Mouse (Mus musculus) urinary bladder, postnatal 10 days (tissue): ENCODE measurements at regions not wholly inside any gene's neighbourhood (a gene's known extent, or its start where the extent isn't known, plus 50 kb on each side); places are given as distances from the start of the nearest gene placed in this dataset.

ENCODE experiments used
- DNase-seq: peaks from one replicate; pipeline ENCODE4 v3.0.0; 2022; ENCODE audit warnings: low spot score

DNA sequence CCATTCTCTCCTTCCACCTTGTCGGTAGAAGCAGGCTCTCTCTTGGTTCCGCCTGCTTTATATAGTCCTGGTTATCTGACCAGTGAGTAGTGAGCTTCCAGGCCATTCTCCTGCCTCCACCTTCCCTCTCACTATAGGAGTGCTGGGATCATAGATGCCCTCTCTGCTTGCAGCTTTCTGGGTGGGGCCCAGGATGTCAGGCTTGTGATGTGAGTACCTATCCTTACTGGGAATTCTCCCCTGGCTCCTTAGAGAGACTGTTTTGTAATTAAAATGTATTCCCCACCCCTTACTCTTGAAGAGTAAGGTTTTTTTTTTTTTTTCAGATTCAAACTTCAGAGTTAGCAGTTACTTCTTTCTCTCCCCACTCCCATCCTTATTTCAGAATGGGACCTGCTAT lies 291.1 kb upstream of the Rtl1 start:
- DNase-seq: no peak

DNA sequence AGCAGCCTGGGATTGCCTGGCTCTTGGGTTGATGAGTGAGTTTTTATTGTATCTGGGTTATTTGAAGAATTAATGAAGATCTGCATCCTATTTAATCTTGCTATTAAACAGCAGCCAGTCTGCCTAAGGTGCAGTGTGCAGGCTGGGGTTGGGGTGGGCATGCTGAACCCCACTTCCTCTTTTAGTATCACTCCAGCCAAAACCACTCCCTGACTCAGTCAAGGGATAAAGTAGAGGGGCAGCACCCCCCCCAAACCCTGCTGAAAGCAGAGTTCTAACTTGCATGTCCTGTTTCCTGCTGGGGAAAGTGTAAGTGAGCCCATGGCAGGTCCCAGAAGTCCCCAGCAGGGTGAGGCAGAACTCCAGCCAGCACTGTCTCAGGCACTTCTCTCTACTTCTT lies 292.7 kb upstream of the Rtl1 start:
- DNase-seq: no peak

DNA sequence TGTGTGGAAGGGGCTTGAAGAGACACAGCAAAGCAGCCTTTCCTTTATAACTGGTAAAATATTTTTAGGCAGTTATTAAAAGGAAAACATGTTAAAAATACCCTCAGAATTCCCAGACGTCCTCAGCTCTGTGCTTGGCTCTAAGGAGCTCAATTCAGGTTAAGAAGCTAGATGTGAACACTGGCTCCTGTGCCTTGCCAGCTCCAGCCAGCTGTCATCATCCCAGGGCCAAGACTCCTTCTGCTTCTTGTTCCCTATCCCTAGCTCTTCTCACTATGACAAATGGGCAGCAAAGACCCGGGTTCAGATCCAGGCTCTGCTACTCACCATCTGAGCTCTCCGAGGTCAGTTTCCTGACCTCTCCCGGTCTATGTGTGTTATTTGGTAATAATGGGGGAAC lies 293.5 kb upstream of the Rtl1 start:
- no peak for DNase-seq

DNA sequence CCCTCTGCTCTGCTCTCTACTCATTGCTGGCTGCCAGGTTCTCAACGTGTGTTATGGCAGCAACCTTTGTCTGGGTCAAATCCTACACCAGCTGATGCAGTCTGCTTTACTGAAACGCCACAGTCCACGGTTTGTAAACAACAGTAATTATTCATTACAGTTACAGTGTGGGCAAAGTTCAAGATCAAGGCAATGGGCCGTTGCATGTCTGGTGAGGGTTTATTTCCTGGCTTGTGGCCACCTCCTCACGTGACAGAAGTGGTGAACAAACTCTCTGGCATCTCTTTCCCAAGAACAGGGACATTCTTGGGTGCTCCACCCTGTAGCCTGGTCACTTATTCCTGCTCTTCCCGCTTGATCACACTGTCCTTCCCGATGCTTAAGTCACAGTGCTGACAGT lies 295.3 kb upstream of the Rtl1 start:
- DNase-seq: no peak

DNA sequence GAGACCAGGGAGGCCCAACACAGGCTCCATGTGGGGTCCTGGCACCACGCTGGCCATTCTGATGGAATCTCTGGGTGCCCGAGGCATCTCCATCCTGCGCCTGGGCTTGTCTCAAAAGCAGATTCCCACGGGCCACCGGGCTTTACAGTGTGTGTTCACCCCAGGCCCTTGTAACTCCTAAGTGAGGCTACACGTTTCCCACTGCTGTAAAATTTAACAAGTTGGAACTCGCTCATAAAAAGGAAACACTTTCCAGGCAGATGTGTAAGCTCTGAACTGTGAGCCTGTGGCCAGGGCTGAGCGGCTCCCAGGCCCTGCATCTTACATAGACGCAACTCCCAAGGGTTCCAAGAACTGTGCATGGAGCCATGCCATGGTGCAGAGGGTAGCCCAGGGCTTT lies 296.3 kb upstream of the Rtl1 start:
- no peak for DNase-seq

DNA sequence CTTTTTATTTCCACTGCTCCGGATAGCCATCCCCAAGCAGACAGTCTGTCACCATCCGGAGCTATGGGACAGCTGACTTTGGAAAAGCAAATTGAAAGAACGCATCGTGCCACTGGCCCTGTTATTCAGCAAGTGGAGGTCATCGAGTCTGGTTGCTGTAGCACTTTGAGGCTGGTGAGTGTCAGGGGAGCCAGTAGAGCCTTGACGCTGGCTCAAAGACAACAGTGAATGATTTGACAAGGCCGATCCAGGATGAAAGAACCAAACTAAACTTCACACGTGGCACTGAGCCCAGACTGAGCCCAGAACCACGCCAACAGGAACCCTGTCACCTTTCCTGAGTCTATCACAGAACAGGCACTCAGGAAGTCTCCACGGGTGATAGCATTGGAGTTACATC lies 296.8 kb upstream of the Rtl1 start:
- no peak for DNase-seq

DNA sequence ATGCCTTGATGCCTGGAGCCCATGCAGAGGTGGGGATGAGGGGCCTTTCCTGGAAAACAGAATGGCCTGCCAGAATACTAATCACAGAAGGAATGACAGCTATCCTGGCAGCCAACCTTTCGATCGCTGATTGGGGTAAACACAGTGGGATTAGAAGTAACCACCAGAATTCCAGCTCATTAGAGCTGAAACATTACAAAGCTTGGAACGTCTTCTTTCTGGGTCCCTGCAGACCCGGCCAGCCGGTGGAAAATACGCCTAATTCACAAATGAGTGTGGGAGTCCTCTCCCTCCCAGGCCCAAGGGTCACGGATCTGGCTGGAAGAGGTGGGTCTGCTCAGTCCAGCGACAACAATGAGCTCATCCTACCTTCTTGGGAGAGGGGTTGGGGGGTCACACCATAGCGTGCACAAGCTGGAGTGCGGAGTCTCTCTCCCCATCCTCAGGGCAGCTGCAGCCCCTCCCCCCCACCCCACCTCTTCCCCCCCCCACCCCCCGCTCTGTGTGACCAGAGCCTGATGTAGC lies 297.8 kb upstream of the Rtl1 start:
- DNase-seq: no peak

DNA sequence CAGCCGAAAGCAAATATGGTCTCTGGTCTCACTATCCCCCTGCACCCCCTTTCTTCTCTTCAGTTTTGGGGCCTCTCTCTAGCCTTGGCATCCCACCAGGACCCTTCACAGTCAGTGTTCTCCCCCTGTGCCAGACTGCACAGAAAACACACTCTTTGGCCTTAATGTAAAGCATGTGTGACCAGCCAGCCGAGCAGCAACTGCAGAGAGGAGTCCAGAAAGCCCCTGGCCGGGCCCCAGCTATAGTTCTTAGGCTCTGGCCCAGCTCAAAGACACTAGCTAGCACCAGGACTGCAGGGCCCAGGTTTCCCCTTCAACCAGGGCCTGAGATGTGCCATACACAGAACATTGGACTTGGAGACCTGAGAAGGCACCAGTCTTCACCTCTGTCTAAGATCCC lies 299.3 kb upstream of the Rtl1 start:
- DNase-seq: no peak

DNA sequence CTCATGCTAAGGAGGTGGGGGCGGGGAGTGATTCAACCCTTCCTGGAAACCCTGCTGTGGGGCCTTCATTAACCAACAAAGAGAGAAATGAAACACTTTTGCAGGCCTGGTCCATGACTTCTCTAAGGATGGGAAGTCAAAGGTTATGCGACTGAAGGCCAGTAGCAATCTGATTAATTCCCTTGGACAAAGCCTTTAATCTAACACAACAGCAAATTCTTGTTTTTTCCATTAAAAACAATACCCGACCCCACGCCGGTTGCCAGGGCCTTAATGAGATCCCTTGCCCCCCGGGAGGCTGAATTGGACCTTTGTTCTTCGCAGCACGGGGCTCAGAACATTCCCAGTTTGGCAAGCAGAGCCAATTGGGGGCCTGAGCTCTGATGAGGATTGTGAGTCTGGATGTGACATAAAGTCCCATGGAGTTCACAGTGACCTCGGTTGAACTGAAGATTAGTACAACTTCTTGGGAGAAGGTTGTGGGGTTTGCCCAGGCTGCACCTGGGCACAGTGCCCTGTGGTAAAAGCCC lies 310.9 kb upstream of the Rtl1 start:
- DNase-seq: no peak

DNA sequence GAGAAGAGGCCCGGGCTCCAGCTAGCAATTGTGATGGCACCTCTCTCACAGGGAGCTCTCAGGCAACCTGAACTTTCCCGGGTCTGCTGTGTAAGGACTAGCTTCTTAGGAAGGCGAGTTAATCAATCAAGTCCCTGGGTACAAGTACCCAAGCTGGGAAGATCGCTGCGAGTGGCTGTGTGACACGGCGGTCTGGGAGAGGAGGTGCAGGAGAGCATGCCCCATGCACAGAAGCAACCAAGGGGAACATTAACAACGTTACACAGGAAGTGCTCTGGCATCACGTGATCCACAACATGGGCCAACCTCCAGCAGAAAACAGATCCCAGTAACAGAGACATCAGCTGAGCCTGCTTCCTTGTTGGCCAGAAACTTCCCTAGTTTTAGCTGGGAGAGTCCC lies 311.4 kb upstream of the Rtl1 start:
- DNase-seq: no peak

DNA sequence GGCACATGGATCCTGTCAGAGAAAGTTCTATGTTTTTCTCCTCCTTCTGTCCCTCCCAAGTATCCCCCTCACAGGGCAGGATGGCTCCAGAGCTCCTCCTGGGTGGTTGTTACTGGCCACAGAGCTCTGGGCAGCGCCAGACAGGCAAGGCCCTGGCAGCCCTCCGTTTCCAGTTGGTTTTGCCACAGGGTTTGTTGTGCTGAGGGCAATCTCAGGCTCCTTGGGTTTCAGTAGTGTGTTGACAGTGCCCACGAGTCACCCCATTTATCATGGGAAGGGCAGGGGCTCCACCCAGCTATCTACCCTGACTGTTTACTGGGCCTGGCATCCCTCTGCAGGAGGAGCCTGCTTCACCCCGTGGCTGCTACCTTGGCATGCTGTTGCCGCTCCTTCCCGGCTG lies 317.6 kb upstream of the Rtl1 start:
- no peak for DNase-seq

DNA sequence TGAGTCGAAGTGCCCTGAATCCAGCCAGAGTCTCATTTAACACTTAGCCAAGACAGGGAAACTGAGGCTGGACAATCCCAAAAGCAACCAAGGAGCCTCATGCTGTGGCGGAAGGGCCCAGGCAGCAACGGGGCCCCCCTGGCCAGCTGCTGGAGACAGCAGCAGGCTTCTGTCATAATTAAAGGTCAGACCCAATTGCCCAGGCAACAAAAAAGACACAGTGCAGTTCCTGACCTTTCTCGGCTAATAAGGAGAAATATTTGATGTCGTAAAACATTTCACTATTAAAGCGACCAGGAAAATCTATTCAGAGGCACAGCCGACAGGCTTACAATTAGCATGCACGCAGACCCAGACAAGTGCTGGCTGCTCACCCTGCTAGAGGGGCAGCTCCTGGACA lies 318.8 kb upstream of the Rtl1 start:
- no peak for DNase-seq

DNA sequence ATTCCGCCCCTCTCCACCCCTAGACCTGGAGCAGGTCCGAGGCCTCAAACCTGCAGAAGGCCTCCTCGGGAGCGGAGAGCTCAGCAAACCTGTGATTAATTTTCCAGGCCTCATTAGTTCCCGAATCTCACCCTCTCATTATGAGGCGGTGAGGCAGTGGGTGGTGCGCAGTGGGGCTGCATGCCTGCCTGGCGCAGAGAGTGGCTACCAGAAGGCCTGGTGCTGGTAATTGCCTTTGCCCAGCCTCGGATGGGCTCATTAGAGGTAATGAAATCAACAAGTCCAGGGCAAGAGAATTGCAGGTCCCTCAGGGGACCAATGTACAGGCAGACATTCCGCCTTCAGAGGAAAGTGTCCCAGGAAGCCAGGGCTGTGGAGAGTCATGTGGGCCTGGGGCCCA lies 322.0 kb upstream of the Rtl1 start:
- no peak for DNase-seq

DNA sequence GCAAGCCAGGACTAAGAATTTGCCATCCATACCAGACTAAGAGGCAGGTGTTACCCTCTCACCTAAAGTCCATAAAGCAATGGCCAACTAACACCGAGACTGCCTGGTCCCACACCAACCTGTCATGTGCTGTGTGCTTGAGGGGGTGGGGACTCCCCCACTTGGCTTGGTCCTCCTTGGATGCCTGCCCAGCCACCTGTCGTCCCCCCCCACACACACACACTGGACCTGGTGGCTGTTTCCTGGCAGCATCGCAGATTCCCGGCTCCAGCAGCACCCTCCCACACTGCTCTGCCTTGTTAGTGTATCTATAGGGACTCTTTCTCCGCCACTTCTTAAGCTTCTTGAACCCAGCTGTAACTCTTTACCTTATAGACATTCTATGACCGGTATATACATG lies 325.7 kb upstream of the Rtl1 start:
- DNase-seq: no peak

DNA sequence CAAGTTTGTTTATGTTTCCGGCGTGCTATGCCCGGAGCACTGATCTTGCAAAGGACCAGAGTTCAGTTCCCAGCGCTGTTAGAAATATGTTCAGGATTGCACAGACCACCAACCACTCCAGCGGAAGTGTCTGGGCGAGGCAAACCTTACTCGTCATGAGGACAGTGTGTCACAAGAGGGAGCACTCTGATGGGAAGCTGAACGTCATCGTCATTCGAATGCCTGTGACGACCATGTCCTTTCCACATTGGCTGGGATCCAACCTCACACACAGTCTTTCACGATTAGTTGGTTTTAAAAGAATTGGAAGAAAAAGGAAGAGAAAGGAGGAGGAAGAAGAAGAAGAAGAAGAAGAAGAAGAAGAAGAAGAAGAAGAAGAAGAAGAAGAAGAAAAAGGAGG lies 326.5 kb upstream of the Rtl1 start:
- DNase-seq: no peak

DNA sequence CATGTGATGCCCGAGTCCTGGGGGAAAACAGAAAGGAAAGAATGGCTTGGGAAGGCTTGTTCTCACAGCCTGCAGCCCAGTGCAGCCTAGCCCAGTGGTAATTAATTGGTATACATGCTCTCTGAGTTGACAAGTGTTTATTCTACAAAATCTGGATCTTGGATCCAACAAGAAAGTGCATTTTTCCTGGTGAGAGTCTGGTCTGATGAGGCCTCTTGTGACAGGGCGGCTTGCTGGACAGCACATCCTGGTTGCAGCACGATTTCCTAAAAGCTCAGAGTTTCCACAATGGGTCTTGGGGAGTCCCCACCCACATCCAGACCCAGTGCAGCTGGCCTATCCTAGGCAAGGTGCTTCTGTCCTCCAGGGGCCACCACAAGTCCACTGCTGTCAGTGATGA lies 332.7 kb upstream of the Dio3 start:
- DNase-seq: no peak

DNA sequence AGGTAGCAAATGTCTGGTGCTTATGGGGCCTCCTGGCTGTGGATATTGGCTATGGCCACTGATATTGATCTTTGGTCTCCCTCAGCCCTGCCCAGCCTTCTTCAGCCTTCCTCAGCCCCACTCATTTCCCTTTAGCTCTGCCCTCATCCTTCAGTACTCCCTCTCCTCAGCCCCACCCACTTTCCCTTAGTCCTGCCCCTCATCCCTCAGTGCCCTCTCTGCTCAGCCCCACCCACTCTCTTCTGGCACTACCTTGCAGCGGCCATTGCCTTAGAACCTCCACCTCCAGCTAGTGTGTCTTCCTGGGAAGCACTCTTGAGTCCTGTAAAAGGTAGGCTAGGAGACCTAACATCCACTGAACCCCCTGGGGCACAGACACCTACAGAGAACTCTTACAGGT lies 331.9 kb upstream of the Dio3 start:
- DNase-seq: no peak

DNA sequence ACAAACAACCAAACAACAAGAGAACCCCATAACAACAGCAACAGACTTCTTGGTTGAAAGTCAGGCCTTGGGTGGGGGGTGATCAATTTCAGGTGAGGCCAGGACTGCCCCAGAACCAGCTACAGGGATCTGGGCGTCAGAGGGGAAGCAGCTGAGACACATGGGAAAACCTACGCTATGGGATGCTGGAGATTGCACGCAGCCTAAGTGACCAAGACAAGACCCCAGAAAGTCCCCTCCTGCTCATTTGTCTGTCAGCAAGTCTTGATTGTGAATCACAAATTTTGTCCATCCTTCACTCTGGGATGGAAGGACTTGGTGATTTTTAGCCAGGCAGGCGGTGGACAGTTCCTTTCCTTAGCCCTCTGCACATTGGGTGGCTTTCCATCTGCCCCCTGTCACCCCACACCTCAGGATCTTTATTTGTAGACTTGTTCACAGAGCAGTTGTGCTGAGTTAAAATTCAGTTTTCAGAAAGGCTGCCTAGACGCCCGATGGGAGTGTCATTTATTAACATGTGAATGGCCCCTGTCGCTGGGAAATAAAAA lies 330.9 kb upstream of the Dio3 start:
- DNase-seq: no peak

DNA sequence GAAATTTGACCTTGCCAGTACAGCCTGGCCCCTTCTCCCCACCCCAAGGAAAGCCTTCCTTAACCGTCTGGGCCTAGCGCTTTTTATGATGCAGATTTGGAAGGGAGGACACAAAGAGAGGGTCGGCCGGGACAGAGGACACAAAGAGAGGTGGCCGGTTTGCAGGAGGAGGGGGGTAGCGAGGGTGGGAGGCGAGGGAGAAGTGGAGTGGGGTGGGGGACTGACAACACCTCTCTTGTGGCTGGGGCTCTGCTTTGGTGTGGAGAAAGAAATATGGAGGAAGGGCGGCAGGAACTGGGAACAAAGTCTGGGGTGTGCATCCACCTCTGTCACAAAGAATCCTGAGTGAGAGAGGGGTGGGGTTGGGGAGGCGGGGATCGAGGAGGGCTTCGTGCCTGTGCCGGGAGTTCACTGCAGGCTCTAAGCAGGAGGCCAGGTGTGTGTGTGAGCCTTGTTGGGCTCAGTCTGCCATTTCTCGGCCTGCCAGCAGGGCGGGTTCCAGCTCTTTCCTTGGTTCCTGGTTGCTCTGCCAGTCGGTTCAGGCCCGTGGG lies 330.4 kb upstream of the Dio3 start:
- DNase-seq: no peak

DNA sequence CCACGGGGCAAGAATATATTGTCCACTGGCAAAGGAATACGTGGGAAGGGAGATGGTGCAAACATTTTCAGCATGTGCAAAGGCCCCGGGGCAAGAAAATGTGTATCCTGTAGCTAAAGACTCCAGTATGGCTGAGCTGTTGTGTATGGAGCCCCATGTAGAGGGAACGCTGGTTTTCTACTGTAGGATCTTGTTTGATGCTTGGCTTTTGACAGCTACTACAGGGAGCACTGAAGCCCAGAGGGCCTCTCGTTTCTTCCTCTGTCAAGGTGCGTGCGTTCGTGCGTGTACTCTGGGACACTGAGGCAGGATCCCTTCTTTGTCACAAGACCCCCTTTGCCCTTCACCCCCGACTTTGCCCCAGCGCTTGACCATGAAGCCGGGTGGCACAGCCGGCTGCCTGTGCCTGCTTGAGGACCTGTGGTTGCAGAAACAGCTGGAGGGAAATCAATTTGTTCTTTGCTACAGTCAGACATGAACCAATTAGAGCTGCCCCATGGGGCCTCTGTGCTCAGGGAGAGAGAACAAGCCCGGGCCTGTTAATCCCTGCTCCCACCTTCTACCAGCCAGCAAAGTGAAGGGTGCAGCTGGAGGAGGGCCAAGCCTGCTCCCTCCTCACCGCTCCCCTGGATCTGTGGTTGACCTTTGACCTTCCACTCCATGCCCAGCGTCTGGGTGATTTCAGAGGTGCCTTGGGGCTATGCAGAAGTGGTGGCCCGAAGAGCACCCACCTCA lies 329.5 kb upstream of the Dio3 start:
- DNase-seq: no peak

DNA sequence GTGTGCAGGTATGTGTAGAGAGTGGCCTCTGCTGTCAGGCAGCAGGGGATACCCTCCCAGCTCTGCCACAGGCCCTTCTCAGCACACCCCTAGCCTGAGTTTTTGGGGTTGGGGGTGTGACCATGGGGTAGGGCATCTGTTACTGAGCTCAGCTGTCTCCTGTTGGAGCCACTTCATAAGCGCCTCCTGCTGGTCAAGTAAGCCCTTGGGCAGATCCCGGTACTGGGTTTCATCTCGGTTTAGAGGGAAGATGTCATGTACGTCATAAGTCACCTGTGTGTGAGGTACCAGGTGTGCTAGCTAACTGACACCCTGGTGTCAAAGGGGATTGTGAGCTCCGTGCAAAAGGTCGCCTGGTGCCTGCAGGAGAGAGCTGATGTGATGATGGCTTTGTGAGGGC lies 328.2 kb upstream of the Dio3 start:
- DNase-seq: no peak

DNA sequence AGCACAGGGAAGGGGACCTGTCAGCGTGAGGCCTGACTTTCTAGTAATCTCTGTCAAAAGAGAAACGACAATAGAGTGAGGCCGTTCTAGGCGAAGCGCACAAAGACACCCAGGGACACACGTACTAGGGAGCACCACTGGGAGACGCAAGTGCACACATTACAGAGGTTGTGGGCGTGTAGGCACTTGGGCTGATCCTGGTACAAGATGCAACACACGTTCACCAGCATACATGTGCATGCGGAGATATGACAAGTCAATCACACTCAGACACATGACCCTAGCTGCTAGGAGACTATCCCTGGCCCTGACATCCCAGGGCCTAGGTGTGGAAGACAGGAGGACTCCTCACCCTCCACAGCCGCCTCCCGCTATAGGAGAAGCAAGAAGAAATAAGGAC lies 327.4 kb upstream of the Dio3 start:
- DNase-seq: no peak

DNA sequence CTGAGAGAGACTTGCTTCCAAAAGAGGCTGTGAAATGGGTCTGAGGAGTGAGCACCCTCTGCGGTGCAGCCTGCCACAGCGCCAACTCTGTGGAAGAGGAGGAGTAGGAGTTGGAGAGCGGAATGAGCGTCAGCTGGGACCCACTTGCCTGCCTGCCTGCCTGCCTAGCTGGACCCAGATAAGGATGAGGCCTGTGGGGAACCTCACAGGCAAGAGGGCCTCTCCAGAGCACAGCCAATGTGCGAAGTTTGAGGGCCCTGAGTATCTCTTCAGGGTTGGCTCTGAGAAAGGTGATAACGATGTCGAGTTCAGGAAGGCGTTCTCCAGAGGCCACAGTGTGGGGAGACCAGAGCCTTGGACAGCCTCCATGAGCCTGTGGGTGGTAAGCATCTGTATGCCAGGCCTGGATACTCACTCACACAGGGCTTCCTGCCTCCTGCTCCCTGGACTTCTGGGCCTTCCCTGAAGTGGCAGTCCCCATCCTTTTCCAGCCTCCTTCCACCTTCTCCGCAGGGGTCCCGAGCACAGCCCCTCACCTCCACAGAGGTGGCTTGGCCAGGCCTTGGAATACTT lies 326.9 kb upstream of the Dio3 start:
- no peak for DNase-seq
